Mouse (Mus musculus) liver, postnatal 0 days (tissue): ENCODE results near the gene Ndufa13.

ENCODE experiments used
- CTCF ChIP-seq: sonication (generic); IDR thresholded peaks from 2 replicates; pipeline ENCODE4 v1.5.1; 2016; ENCODE audit warnings: antibody characterized with exemption, low read depth
- EP300 ChIP-seq: IDR thresholded peaks from 2 replicates; pipeline ENCODE4 v1.6.1; 2016; ENCODE audit warnings: antibody characterized with exemption, low read depth, mild to moderate bottlenecking

GRCm38 (mm10) chr8:69853869-69854268 lies 48.5 kb downstream of the Ndufa13 start:
- TF ChIP-seq CTCF (peak; percentile 16; the same call in 1 of the 2 replicates), EP300 (no peak)
